Mouse (Mus musculus): ENCODE results near the gene Zzef1. TPM values are rescaled to one million over a fixed set of nuclear protein-coding genes. Genes with fewer than 3 reads are reported as not detected.

The Zzef1 gene
- total RNA-seq, 2 experiments from 2014 or later: 39.7 to 41.2 TPM

- no peak for DNase-seq (ENCODE audit: low spot score in 2 of 2)
These were observed 96.6 kb downstream of the Zzef1 start for GRCm38 (mm10) chr11:72892623-72893022.

GRCm38 (mm10) chr11:72908391-72908790 is 112.4 kb downstream of the Zzef1 start:
- no peak for DNase-seq (ENCODE audit: low spot score in 2 of 2)

- no peak for DNase-seq (ENCODE audit: low spot score in 2 of 2)
These were observed 121.4 kb downstream of the Zzef1 start for GRCm38 (mm10) chr11:72917299-72917996.

- DNase-seq (ENCODE audit: low spot score in 2 of 2): no peak
These were observed 127.1 kb downstream of the Zzef1 start for GRCm38 (mm10) chr11:72923116-72923515.

- DNase-seq (ENCODE audit: low spot score in 2 of 2): no peak
These were observed 128.4 kb downstream of the Zzef1 start for GRCm38 (mm10) chr11:72924458-72924857.

- peak in 1 of 2 experiments; percentile 18 for DNase-seq (ENCODE audit: low spot score in 2 of 2)
These were observed 129.0 kb downstream of the Zzef1 start for GRCm38 (mm10) chr11:72925067-72925466.

- peak in 1 of 2 experiments; percentile 35 for DNase-seq (ENCODE audit: low spot score in 2 of 2)
These were observed 130.3 kb downstream of the Zzef1 start for GRCm38 (mm10) chr11:72926226-72926890.

GRCm38 (mm10) chr11:72928516-72928915 is 132.5 kb downstream of the Zzef1 start:
- DNase-seq (ENCODE audit: low spot score in 2 of 2): no peak

- DNase-seq (ENCODE audit: low spot score in 2 of 2): peak in 1 of 2 experiments; percentile 33
These were observed 144.4 kb downstream of the Zzef1 start for GRCm38 (mm10) chr11:72940208-72941143.

GRCm38 (mm10) chr11:72944996-72945793 is 149.2 kb downstream of the Zzef1 start:
- no peak for DNase-seq (ENCODE audit: low spot score in 2 of 2)

GRCm38 (mm10) chr11:72945875-72946559 is 150.0 kb downstream of the Zzef1 start:
- DNase-seq (ENCODE audit: low spot score in 2 of 2): no peak

GRCm38 (mm10) chr11:72946560-72947119 is 150.6 kb downstream of the Zzef1 start:
- no peak for DNase-seq (ENCODE audit: low spot score in 2 of 2)

- DNase-seq (ENCODE audit: low spot score in 2 of 2): no peak
These were observed 151.8 kb downstream of the Zzef1 start for GRCm38 (mm10) chr11:72947840-72948239.

GRCm38 (mm10) chr11:72948254-72948653 is 152.2 kb downstream of the Zzef1 start:
- no peak for DNase-seq (ENCODE audit: low spot score in 2 of 2)

GRCm38 (mm10) chr11:72951137-72952000 is 155.3 kb downstream of the Zzef1 start:
- no peak for DNase-seq (ENCODE audit: low spot score in 2 of 2)

GRCm38 (mm10) chr11:72952226-72952625 is 156.2 kb downstream of the Zzef1 start:
- DNase-seq (ENCODE audit: low spot score in 2 of 2): no peak

GRCm38 (mm10) chr11:72952697-72953096 is 156.7 kb downstream of the Zzef1 start:
- DNase-seq (ENCODE audit: low spot score in 2 of 2): no peak

GRCm38 (mm10) chr11:72953116-72953439 is 157.1 kb downstream of the Zzef1 start:
- DNase-seq (ENCODE audit: low spot score in 2 of 2): no peak
